Mouse (Mus musculus) right cerebral cortex, postnatal 14 days (tissue): Measurements from ENCODE around the gene Wdr82.
"Not testable (repeated sequence)": the region's sequence is repeated elsewhere in the genome, so short reads cannot be mapped to it uniquely, and the experiment has no call there.

ENCODE experiments used
- DNase-seq: peaks from one replicate; pipeline ENCODE4 v3.0.0; 2022

Gene Wdr82

DNA sequence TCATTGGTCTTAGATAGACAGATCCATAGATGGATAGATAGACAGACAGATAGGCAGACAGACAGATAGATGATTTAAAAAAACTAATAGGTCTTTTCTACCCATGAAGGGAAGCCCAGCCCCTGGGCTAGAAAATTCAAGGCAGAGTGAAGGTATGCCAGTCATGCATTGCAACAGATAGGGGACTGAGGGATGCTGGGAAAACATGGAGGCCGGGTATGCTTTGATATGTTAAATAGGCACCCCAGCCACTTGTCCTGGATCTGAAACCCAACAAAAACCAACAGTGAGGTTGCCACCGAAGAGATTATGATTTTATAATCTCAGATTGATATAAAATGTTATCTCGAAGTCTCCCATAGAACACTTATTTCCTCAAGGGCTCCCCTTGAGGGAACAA lies 3.5 kb upstream of the Wdr82 start:
- no peak for DNase-seq

DNA sequence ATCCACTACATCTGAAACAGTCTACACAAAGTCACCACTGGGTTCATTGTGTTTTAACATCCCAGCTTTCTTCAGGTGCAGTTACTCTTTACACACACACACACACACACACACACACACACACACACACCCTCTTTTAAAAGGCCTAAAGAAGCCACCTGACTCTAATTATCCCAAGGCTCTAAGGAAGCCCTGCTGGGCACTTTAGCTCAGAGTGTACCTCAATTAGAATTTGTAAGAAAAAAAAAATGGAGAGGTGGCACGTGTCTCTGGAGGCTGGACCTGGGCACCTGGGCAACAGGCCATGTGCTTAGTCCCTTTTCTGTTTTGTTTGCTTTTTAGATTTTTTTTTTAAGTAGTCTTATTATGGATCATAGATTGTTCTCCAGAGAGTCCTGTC lies 3.0 kb upstream of the Wdr82 start:
- no peak for DNase-seq

DNA sequence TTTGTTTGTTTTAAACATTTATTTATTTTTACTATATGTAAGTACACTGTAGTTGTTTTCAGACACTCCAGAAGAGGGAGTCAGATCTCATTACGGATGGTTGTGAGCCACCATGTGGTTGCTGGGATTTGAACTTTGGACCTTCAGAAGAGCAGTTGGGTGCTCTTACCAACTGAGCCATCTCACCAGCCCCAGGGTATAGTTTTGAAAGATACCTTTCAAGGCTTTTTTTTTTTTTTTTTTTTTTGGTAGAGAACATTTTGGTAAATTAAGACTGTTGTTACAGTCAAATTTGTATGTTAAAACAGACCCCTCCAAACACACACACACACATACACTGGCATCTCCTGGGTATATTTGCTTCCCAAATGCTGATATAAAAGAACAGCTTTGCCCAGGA lies 1.7 kb upstream of the Wdr82 start:
- DNase-seq: not testable (repeated sequence)

DNA sequence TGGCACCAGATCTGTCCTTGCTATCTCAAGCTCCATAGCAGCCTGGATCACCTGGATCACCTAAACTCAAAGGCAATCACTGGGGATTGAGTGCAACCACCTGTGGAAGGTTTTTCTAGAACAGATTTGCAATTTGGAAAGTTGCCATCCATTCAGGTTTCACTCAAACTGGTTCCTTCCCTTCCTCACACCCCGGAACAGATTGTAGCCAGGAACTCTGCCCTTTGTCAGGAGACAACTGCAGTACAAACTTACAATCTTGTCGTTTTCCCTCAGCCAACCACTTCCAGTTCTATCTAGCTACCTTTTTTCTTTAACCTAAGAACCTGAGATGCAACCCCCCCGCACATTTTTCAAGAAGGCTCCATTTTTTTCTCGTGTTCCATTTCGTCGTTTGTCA lies 811 bp upstream of the Wdr82 start:
- DNase-seq: no peak

DNA sequence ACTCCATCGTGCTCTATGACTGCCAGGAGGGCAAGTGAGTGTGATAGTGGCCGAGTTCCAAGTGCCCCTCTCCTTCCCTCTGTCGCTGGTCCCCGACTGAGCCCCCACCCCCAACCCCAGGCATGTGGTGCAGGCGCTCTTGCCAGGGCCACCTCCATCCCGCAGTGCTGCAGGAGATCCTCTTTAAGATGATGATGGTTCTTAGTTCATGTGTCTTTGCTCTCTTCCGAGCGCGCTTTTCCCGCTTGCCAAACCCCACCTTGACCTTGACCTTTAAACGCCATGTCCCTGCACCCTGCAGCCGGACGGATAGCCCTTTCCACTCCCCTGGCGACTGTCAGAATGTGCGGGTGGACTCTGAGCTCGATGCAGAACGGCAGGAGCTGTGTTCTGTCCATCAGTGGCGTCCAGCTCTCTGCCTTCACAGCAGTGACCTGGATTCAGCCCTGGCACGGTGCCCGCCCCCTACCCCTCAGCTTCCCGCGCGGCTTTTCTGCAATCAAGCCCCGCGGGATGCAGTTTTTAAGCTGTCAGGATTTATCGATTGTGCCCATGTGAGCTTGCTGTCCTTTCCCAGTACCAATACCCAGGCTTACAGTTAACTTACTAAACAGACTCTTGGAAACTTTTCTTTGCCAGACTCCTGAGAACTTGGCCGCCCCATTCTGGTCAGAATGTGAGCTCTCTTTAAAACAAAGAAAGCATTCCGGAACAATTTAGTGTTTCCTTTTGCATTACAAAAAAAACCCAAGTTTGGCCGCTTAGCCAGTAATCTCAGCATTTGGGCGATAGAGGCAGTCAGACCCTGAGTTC lies 824 bp downstream of the Wdr82 start:
- peak; percentile 77 for DNase-seq

- DNase-seq: no peak
Measured at GRCm38 (mm10) chr9:106172527-106172926, 1.8 kb downstream of the Wdr82 start.

DNA sequence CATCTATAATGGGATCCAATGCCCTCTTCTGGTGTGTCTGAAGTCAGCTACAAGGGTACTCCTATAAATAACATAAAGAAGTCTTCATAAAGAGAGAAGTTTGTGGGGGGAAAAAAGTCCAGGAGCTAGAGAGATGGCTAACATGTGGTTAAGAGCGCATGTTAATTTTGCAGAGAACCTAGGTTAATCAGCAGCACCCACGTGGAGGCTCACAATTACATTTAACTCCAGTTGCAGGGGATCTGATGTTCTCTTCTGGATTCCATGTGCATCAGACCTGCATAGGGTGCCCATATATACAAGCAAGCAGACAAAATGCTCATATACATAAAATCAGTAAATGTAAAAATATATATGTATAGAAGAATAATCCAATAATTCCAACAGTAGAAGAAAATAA lies 2.6 kb downstream of the Wdr82 start:
- no peak for DNase-seq

GRCm38 (mm10) chr9:106175552-106176200 lies 4.9 kb downstream of the Wdr82 start:
- no peak for DNase-seq

DNA sequence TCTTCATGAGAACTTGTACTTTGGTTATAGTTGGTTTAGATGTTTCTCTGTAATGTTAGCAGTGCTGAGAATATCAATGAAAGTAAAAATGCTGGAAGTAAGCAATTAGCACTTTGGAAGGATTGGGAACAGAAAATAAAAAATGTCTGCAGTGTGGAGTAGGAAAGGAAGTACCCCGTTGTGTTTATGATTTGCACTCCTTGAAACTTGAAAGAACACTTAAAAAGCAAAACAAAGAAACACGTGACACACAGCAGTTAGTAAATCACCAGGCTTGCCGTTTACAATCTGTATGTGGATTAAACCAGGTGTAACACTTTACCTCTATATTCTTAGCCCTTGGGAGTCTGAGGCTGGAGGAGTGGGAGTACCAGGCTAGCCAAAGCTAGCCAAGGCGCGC lies 6.0 kb downstream of the Wdr82 start:
- no peak for DNase-seq

DNA sequence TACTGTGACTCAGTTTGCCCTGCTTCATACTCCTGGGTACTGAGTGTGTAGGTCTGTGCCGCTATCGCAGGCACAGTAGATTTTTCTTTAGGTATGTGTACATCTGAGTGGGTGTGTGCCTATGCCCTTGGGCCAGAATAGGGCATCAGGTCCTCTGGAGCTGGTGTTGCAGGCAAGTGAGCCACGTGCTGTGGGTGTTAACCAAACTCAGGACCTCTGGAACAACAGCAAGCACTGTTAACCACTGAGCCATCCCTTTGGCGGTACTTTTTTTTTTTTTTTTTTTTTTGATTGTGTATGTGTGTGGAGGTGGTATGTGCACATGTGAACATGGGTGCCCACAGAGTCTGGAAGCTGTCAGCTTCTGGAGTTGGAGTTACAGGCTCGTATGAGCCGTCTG lies 7.1 kb downstream of the Wdr82 start:
- no peak for DNase-seq

DNA sequence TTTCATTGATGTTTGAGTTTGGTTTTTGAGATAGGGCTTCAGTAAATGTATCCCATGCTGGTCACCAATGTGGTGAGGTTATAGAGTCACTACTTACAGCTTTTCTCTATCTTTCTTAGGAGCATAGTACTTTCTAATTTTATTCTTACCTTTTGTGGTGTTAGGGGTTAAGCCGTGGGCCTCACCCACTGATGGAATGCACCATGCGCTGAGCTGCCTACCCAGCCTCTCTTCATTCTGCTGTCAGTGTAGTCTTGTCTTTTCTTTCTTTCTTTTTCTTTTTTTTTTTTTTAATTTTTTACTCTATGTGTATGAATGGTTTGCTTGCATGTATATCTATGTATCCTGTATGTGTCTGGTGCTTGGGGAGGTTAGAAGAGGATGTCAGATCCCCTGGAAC lies 8.7 kb downstream of the Wdr82 start:
- DNase-seq: no peak

GRCm38 (mm10) chr9:106179964-106180363 lies 9.2 kb downstream of the Wdr82 start:
- DNase-seq: no peak

DNA sequence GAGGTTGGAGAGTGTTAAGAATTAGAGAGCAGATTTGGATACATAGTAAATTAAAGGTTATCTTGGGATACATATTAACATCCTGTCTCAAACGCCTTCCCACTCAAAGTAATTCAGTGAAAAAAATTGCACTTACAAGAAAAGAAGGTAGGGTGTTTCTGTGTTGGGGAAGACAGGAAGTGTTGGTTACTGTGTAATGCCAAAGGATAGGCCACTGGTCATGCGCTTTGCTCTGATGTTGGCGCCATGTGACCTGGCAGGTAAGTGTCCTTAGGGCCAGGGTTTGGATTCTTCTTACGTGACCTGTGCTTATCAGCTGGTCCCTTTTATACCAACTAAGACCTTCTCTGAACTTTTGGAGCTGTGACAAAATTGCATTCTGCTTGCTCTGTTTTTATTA lies 11.4 kb downstream of the Wdr82 start:
- no peak for DNase-seq

DNA sequence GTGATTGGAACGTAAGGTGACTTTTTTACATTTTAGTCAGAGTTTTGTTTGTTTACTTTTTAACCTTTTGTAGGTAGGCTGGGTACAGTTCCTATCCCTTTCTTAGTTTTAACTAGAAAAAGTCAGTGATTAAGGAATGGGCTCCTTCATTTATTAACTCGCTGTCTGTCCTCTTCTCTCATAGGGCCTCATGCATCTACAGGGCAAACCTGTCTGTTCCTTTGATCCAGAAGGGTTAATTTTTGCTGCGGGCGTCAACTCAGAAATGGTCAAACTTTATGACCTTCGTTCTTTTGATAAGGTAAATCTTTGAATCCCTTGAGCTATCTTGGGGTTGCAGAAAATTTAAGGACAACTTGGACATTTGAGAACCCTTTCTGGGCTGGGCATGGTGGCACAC lies 13.3 kb downstream of the Wdr82 start:
- DNase-seq: no peak

DNA sequence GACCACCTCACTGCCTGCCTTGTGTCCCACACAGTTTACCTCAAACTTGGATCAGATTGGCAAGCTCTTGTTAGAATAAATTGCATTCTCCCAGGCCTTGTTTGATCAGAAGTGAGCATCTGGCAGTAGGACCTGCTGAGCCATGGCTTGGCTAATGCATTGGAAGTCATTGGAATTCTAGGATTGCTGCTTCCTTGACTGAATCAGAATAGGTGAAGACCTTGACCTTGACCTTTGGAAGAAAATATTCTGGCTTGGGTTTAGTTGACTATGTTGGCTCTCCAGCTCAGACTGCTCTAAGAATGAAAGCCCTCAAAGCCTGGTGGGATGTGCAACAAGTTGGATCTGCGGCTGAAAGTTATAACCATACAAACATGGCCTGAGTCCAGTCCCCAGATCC lies 20.6 kb downstream of the Wdr82 start:
- no peak for DNase-seq

DNA sequence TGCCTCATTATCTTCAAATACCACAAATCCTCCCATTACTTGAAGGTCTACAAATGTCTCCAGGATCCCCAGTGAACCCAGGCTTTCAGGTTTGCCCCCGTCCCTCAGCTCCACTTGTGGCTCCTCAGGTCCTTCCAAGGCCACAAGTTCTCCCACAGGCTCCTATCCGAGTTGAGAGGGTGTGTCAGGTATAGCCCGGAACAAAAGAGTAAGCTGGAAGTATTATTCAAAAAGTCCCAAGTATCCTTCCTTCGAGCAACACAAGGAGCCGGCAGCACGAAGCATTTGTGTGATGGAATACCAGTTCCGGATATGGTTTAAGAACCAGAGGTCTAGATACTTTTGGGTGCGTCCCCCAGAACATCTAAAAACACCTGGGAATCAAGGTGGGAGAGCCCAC lies 21.3 kb downstream of the Wdr82 start:
- no peak for DNase-seq

- DNase-seq: no peak
Measured at GRCm38 (mm10) chr9:106192998-106193397, 22.3 kb downstream of the Wdr82 start.

DNA sequence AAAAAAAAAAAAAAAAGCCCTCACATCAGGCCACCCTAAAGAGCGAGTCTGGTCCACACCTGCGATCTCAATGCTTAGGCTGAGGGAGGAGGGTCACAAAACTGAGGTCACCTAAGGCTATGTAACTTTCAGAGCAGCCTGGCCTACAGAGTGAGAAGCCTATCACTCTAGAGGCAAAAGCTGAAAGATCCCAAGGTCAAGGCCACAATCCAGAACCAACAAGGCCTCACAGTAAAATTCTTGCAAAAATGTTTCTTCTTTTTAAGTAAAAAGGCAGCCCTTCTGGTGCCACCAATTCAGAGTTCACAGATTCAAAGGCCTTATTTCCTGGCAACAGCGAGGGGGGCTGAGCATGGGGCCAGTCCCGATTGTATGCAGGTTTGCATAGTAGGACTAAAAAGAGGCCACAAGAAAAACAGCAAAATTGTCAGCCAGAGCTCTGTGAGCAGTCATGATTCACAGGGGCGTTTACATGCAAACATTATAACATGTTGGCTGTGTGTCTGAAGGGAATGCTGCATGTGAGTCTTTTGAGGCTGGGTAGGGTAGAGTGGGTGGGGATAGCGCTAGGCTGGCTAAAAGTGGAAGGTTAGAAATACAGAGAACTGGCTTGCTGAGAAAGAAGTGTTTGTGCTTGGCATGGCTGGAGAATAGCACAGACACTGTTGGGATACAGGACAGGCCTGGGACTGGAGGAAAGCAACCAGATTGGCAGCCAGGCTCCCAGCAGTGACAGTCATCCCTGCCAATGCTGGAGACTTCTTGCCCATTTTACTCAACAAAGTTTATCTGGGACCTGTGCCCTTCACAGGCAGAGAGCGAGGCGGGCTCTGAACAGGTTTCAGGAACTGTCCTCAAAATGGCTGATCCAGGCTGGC lies 23.4 kb downstream of the Wdr82 start:
- no peak for DNase-seq

GRCm38 (mm10) chr9:106195693-106196092 lies 25.0 kb downstream of the Wdr82 start:
- DNase-seq: no peak

DNA sequence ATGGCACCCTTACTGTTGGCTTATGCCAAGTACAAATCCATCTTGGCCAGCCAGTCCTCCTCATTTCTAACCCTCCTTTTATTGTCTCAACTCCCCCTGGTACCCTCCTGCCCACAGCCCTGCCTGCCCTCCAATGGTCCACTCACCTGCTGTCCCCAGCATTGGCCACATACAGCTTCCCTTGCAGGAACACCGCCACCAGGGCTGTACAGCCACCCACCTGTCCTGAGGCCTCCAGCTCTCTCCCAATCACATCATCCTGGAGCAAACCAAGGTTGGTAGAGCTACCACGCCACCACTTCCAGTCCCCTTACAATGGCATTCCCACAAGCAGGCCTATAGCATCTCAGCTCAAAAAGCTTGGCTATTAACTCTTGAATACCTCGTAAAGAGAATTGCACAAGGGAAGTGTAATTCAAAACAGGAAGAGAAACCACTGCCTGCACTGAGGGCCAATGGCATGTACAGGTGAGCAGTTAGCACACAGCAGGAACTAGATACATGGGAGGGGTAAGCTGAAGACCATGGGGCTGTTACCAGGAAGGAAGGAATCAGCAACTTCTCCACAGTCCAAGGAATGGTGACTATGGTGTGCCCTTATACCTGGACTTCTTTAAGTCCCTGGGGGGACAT lies 26.5 kb downstream of the Wdr82 start:
- DNase-seq: no peak

DNA sequence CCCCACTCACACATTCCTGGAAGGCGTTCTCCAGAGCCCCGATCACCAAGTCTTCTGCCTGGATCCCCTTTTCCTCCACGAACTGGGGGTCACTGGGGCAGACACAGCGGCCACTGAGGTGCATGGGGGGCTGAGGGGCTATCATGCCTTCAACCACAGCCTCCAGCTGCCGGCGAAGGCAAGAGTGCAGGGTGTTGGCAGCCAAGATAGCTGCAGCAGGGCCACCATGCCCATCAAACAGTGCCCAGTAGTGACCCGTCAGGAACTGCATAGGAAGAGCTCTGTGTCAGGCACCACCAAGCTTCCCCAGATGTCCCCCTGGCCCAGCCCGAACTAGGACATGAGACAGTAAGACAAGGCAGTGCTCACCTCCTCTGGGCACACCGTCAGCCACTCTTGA lies 27.0 kb downstream of the Wdr82 start:
- no peak for DNase-seq

DNA sequence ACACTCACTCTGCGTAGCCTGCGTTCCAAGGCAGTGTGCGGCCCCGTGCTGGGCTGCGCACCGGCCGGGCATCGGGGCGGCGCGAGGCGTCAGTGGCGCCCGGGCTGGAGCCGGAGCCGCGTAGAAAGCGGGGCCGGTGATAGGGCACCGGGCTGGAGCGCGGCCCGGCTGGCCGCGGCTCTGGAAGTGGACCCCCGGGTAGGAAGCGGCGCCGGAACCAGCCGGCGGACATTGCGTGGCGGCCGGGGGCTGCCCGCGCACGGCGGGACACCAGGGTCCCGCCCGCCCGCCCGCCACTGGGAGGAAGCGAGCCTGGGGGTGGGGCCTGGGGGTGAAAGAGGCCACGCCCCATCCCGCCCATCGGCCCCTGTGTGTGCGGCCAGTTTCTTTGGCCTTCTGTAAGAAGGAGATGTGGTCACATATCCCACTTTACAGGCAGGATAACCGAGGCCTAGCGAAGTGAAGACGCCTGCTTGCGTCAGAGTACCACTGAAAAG lies 28.3 kb downstream of the Wdr82 start:
- peak; percentile 58 for DNase-seq
